Mouse (Mus musculus): ENCODE data around the gene Rora.

DNA sequence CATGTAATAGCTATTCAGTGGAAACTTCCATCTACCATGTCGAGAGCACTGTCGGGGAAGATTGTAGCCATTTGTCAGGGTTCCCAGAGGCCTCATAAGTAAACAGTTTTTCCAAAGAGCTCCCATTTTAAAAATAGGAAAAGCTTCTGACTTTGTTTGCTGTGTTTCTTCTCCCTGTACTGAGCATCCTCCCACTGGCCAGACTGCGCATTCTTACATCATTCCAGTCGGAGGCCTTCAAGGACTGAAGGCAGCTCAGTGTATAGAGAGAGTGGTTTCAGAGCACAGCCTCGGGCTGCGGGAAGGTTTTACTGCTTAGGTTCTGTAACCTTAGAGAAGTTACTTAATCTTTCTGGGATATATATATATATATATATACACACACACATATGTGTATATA is 64.8 kb downstream of the Rora start:
- TF ChIP-seq CTCF (IDR thresholded peaks at IDR 0.05; ENCODE audit: control insufficient read depth, insufficient read depth, low read length) (no peak), POLR2A (IDR thresholded peaks at IDR 0.05; ENCODE audit: borderline replicate concordance, control insufficient read depth, low read depth, low read length) (no peak)
